Mouse (Mus musculus) CH12.LX (cell line): ENCODE results near the gene Rps6ka6. TPM values are rescaled to one million over a fixed set of nuclear protein-coding genes. Genes with fewer than 3 reads are reported as not detected.

Source experiments
- DNase-seq: peaks from one replicate; pipeline ENCODE4 v3.0.0-alpha.2; 2013; ENCODE audit errors: extremely low read depth
- H3K27ac ChIP-seq: 2 replicates; pipeline ENCODE4 v1.5.1; 2012; ENCODE audit warnings: low read depth, mild to moderate bottlenecking, control low read depth, moderate library complexity; ENCODE audit not compliant: insufficient read depth
- H3K27me3 ChIP-seq: replicated peaks from 2 replicates; pipeline ENCODE3; 2012; ENCODE audit warnings: inconsistent platforms
- H3K36me3 ChIP-seq, 2 experiments: replicated peaks in 1 of 2; 2 replicates each; pipeline versions ENCODE3 to v1.6.1; 2012; ENCODE audit warnings: inconsistent platforms in 1 of 2, low read length in 1 of 2, mild to moderate bottlenecking in 1 of 2, mixed read lengths in 1 of 2, moderate library complexity in 1 of 2; ENCODE audit not compliant: control insufficient read depth in 1 of 2, insufficient read depth in 1 of 2
- H3K4me1 ChIP-seq, 2 experiments: 2 replicates each; pipeline ENCODE4 v1.6.1; 2012; ENCODE audit warnings: inconsistent platforms in 1 of 2, moderate library complexity in 1 of 2; ENCODE audit not compliant: insufficient read depth in 2 of 2, control insufficient read depth in 1 of 2
- H3K4me2 ChIP-seq: 2 replicates; pipeline ENCODE4 v1.6.1; 2012; ENCODE audit warnings: low read depth, mild to moderate bottlenecking, control low read depth; ENCODE audit not compliant: poor library complexity, insufficient read depth, severe bottlenecking
- H3K4me3 ChIP-seq, 3 experiments: fragments of 150-350 bp in 1 of 3; sonication (generic) in 1 of 3; replicated peaks in 1 of 3; 2 replicates each; pipeline versions ENCODE3 to v1.5.1; 2011 to 2012; ENCODE audit warnings: low read depth in 2 of 3, low read length in 2 of 3, mild to moderate bottlenecking in 2 of 3, moderate library complexity in 2 of 3, control low read depth in 1 of 3, improper control_type of control experiment in 1 of 3, inconsistent platforms in 1 of 3, mixed read lengths in 1 of 3; ENCODE audit not compliant: poor library complexity in 1 of 3
- H3K79me2 ChIP-seq: replicated peaks from 2 replicates; pipeline ENCODE4 v1.6.1; 2012; ENCODE audit warnings: mild to moderate bottlenecking, moderate library complexity; ENCODE audit not compliant: control insufficient read depth, poor library complexity, insufficient read depth, severe bottlenecking; ENCODE audit errors: extremely low read depth
- H3K9ac ChIP-seq: 2 replicates; pipeline ENCODE4 v1.6.1; 2012; ENCODE audit warnings: low read depth, mild to moderate bottlenecking, control low read depth, moderate library complexity; ENCODE audit not compliant: insufficient read depth
- H3K9me3 ChIP-seq: replicated peaks from 2 replicates; pipeline ENCODE3; 2012; ENCODE audit warnings: low read length, inconsistent platforms, mixed read lengths
- CHD1 ChIP-seq: IDR thresholded peaks from 2 replicates; pipeline ENCODE4 v1.6.1; 2012; ENCODE audit warnings: low read depth, low read length, improper control_type of control experiment, inconsistent platforms
- CHD2 ChIP-seq: IDR thresholded peaks from 2 replicates; pipeline ENCODE4 v1.6.1; 2011; ENCODE audit warnings: low read length, improper control_type of control experiment
- CTCF ChIP-seq, 2 experiments: IDR thresholded peaks in 1 of 2; conservative IDR thresholded peaks in 1 of 2; 2 replicates each; pipeline ENCODE4 v1.5.1; 2011 to 2012; ENCODE audit warnings: low read depth in 2 of 2, low read length in 2 of 2, improper control_type of control experiment in 1 of 2, inconsistent platforms in 1 of 2, mild to moderate bottlenecking in 1 of 2, moderate library complexity in 1 of 2
- ELF1 ChIP-seq: IDR thresholded peaks from 2 replicates; pipeline ENCODE4 v1.6.1; 2014; ENCODE audit warnings: low read depth, mild to moderate bottlenecking, inconsistent platforms, low read length, improper control_type of control experiment
- ETS1 ChIP-seq: conservative IDR thresholded peaks from 2 replicates; pipeline ENCODE4 v1.6.1; 2012; ENCODE audit warnings: low read depth, mild to moderate bottlenecking, inconsistent platforms, low read length, improper control_type of control experiment, moderate library complexity
- IRF4 ChIP-seq: IDR thresholded peaks from 2 replicates; pipeline ENCODE4 v1.6.1; 2014; ENCODE audit warnings: low read depth, mild to moderate bottlenecking, inconsistent platforms, low read length, improper control_type of control experiment
- MAFK ChIP-seq: IDR thresholded peaks from 2 replicates; pipeline ENCODE4 v1.6.1; 2011; ENCODE audit warnings: low read length, improper control_type of control experiment; ENCODE audit not compliant: insufficient replicate concordance
- MAX ChIP-seq: IDR thresholded peaks from 2 replicates; pipeline ENCODE4 v1.6.1; 2011; ENCODE audit warnings: low read length, improper control_type of control experiment
- MEF2A ChIP-seq: IDR thresholded peaks from 2 replicates; pipeline ENCODE4 v1.6.1; 2014; ENCODE audit warnings: low read depth, mild to moderate bottlenecking, inconsistent platforms, low read length, improper control_type of control experiment, borderline replicate concordance
- NRF1 ChIP-seq: IDR thresholded peaks from 2 replicates; pipeline ENCODE4 v1.6.1; 2014; ENCODE audit warnings: low read depth, mild to moderate bottlenecking, inconsistent platforms, low read length, improper control_type of control experiment, moderate library complexity
- PAX5 ChIP-seq: IDR thresholded peaks from 2 replicates; pipeline ENCODE4 v1.6.1; 2012; ENCODE audit warnings: low read length, inconsistent platforms, mixed read lengths
- POLR2A ChIP-seq: IDR thresholded peaks from 2 replicates; pipeline ENCODE4 v1.6.1; 2011; ENCODE audit warnings: low read depth, mild to moderate bottlenecking, improper control_type of control experiment, low read length
- SMC3 ChIP-seq: IDR thresholded peaks from 2 replicates; pipeline ENCODE4 v1.6.1; 2011; ENCODE audit warnings: low read depth, low read length, improper control_type of control experiment
- USF2 ChIP-seq: conservative IDR thresholded peaks from 2 replicates; pipeline ENCODE4 v1.6.1; 2011; ENCODE audit warnings: low read depth, low read length, improper control_type of control experiment
- ZC3H11A ChIP-seq: IDR thresholded peaks from 2 replicates; pipeline ENCODE4 v1.6.1; 2012; ENCODE audit warnings: low read depth, mild to moderate bottlenecking, inconsistent platforms, low read length, improper control_type of control experiment
- ZKSCAN1 ChIP-seq: IDR thresholded peaks from 2 replicates; pipeline ENCODE4 v1.6.1; 2012; ENCODE audit warnings: low read depth, inconsistent platforms, low read length, improper control_type of control experiment, borderline replicate concordance
- ZNF384 ChIP-seq: IDR thresholded peaks from 2 replicates; pipeline ENCODE4 v1.6.1; 2012; ENCODE audit warnings: low read depth, low read length, improper control_type of control experiment, inconsistent platforms
- dilution Hi-C: fragments of 300-500 bp; cut with MboI; formaldehyde crosslinking; loops from 2 replicates; pipeline ENCODE4 v1.14.3; 2020; ENCODE audit warnings: low sequenced_read_pairs; ENCODE audit not compliant: extremely low pct_unique_long_range_greater_than_20kb, extremely low pct_ligation_motif_present
- in situ Hi-C: fragments of 300-500 bp; cut with MboI; formaldehyde crosslinking; loops from 3 replicates; pipeline ENCODE4 v1.14.3; 2019; ENCODE audit warnings: low sequenced_read_pairs, low pct_ligation_motif_present, low pct_unique_long_range_greater_than_20kb, mixed read lengths
- polyA plus RNA-seq: library from polyadenylated mRNA; unstranded; fragments of >175 nt; gene quantifications from 2 replicates; pipeline ENCODE4 v1.2.1, GENCODE M21; 2012; ENCODE audit warnings: low read depth; ENCODE audit not compliant: insufficient read length
- total RNA-seq, 2 experiments: library from RNA; depleted of rRNA; stranded (reverse); fragments of 300-350 nt in 1 of 2; fragments of >200 nt in 1 of 2; gene quantifications; 2 replicates each; pipeline ENCODE4 v1.2.3; 2012 to 2014

Gene Rps6ka6
- total and polyA plus RNA-seq, 3 experiments: not detected

- Histone ChIP-seq H3K4me3 (no peak overlapping the region), H3K9ac (no peak overlapping the region), H3K4me2 (no peak overlapping the region), H3K36me3 (no peaks in the 10 kb centered on the region), H3K27me3 (no peaks in the 10 kb centered on the region), H3K4me1 (no peaks in the 10 kb centered on the region), H3K27ac (no peak overlapping the region), H3K9me3 (peaks cover 8% of the 10 kb centered on the region), H3K79me2 (no peaks in the 10 kb centered on the region)
- dilution Hi-C loops (no loop called here), in situ Hi-C loops (no loop called here)
- DNase-seq: no peak
- no peak for TF ChIP-seq MEF2A
These were observed 74.8 kb downstream of the Rps6ka6 start for GRCm38 (mm10) chrX:111462833-111463564.

GRCm38 (mm10) chrX:111462495-111462832 is 75.3 kb downstream of the Rps6ka6 start:
- H3K36me3 ChIP-seq: no peaks in the 10 kb centered on the region
- H3K4me2 ChIP-seq: no peak overlapping the region
- dilution Hi-C loops: no loop called here
- no peaks in the 10 kb centered on the region for H3K4me1 ChIP-seq
- peaks cover 8% of the 10 kb centered on the region for H3K9me3 ChIP-seq
- in situ Hi-C loops: no loop called here
- TF ChIP-seq MAX (no peak), MAFK (no peak), IRF4 (no peak), CHD2 (no peak), ZNF384 (no peak), USF2 (no peak), SMC3 (no peak), ETS1 (no peak), PAX5 (no peak), CHD1 (no peak), ZKSCAN1 (no peak), CTCF (conservative IDR thresholded peaks at IDR 0.05 in 1 of 2, IDR thresholded peaks at IDR 0.05 in 1 of 2; ENCODE audit: low read depth in 2 of 2, low read length in 2 of 2) (no peak), ZC3H11A (no peak), NRF1 (no peak), POLR2A (no peak), ELF1 (no peak)
- H3K9ac ChIP-seq: no peak overlapping the region
- H3K79me2 ChIP-seq: no peaks in the 10 kb centered on the region
- no peaks in the 10 kb centered on the region for H3K27me3 ChIP-seq
- no peak for DNase-seq
- no peak overlapping the region for H3K4me3 ChIP-seq
- no peak overlapping the region for H3K27ac ChIP-seq
